Mouse (Mus musculus) WW6 (cell line): Measurements from ENCODE around the gene Nedd4.
"Not testable (repeated sequence)": the region's sequence is repeated elsewhere in the genome, so short reads cannot be mapped to it uniquely, and the experiment has no call there.

Experiments used
- DNase-seq: peaks from one replicate; pipeline ENCODE4 v3.0.0-alpha.2; 2013; ENCODE audit warnings: low read depth, low spot score

The Nedd4 gene

DNA sequence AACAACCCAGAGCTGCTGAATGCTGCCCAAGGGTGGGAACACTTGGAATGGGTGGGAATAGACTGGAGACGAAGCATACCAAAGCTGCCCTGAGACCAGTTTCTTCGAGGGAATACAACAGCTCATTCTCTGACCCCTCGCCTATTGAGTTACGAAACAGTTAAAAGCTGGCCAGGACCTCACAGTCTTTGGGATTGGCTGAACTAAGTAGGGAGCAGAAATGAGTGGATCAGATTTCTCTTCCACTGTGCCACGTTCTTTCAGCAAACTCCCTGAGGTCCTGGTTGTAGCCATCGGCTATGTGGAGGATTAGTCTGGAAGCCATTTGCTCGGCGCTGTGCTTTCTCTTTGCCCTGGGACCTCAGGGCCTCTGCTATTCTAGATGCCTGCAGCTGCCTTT, 9.2 kb upstream of the Nedd4 start:
- no peak for DNase-seq

DNA sequence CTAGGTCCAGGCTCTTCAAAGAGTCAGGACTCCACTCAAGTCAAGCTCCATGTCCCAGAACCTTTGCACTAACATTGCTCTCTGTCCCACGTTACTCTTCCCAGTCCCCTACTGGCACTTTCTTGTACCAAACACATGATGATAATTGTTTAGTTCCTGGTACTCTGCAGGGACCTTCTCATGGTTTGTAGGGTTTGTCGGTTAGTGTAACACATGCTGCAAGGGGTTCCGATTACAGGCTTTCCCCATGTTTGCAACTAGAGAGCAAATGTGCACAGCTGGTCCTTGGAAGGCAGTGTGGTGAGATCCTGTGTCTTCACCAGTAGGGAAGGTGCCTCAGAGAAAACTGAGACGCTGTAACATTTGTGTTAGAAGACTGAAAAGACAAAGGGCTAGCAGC, 8.6 kb upstream of the Nedd4 start:
- DNase-seq = no peak

DNA sequence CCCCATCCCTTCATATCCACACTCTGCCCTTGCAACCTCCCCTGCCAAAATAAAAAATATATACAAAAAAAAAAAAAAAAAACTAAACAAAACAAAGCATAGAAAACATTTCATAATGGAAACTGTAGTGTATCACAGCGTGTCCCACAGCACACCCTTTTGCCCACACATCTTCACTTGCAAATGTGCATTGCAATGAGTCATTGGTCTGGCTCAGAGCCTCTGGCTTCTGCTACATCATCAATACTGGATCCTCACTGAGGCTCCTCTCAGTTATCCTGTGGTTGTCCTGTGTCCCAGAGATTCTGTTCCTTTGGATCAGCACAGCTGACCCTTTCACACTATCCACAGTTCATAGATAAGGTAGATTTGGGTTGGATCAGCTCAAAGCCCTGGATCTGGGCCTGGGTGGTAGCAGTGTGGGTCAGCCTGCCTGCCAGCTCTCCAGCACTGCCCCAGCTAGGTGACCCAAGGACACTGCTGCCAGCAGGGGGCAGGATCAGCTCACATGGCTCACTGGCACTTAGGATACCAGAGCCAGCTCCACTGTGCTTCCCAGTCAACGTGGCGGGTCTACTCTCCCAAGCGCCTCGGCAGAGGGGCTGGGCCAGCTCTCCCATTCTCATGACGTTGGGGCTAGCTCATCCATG, 7.4 kb upstream of the Nedd4 start:
- no peak for DNase-seq

DNA sequence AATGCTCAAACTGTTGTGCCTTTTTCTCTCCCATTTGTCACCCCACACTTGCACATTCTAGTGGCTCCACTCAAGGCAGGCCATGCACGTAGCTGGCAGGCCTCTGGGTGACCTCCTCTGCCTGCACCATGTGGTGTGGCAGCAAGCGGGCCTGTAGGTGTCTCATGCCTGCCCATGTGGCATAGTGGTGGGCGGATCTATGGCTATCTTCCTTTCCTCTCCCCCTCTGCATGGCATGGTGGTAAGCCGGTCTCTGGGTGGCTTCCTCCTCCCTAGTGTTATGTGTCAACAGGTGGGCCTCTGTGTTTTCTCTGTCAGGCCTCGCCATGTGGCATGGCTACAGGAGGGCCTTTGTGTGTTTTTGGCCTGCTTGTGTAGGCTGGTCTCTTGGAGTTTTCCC, 6.5 kb upstream of the Nedd4 start:
- no peak for DNase-seq

DNA sequence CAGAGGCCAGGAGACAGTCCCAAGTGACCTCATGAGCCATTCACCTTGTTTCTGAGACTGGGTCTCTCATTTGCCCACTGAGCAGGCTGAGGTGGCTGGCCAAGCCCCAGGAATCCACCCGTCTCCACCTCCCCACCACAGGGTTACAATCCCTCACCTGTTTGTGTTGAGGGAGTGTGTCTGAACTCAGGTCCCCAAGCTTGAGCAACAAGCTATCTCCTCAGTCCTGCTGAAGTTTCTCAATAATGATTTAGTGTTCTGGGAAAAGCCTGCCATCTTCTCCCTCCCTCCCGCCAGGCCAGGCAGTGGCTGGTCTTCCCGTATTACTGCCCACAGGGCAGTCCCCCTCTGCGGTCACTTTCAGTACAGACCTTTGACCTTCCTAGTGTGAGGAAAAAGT, 5.7 kb upstream of the Nedd4 start:
- DNase-seq = no peak

DNA sequence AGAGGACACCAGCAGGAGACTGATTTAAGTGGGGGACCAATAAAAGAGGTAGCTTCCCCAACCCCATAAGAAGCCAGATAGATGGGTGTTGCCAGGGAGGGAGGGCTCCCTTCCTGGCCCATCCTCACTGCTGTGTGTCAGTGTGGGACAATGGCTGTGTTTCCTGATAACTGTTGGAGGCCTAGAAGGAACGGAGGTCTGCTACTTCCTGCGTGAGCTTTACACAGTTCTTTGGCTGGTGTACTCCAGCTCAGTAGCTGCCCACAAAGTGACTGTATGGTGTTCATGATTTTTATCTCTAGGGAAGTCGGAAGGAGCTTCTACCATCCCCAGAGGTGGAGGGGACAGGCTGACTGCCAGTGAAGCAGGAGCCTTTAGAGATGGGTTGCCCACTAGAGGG, 5.2 kb upstream of the Nedd4 start:
- no peak for DNase-seq

DNA sequence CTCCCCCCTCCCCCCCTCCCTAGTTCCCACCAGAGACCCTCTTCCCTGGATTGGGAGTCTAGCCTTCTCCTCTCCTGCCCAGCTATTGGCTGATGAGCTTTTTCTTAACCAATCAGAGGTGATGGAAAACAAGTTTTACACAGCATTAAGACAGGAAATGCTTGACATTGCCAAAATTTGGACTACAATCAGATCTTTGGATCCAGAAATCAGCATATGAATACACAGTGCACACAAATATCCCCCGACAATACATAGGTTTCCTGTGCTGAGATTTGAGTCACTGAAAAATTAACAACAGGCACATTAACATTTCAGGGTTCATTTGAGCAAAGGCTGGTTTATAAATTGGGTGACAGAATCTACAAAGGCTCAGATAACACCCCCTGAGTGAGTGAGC, 4.5 kb upstream of the Nedd4 start:
- DNase-seq = no peak

DNA sequence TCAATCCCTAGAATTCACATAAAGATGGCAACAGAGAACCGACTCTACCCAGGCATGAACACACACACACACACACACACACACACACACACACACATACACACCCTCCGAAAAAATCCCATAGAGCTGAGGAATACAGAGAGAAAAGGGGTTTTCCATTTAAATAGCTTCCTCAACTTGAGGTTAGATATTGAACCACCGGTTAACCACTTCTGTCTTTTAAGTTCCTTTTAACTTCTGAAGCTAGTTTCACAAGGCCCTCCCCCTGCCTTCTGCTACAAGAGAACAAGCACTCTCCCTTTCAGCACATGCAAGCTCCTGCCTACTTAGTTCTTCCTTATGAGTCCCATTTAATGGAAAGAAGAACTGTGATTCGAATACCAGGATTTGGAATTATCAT, 2.0 kb upstream of the Nedd4 start:
- no peak for DNase-seq

DNA sequence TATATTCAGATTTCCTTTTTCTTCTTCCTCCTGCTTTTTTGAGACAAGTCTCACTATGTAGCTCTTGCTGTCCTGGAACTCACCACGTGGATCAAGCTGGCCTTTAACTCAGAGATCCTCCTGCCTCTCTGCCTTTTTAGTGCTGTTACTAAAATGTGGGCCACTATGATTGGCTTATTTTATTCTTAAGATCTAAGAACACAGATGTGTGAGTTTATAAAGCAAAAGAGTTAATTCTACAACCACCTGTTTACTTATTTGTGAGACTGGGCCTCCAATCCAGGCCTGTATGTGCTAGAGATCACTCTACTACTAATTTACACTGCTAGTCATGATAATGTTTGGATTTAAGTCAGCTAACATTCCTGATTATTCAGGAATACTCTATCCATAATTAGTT, 1.2 kb upstream of the Nedd4 start:
- no peak for DNase-seq

DNA sequence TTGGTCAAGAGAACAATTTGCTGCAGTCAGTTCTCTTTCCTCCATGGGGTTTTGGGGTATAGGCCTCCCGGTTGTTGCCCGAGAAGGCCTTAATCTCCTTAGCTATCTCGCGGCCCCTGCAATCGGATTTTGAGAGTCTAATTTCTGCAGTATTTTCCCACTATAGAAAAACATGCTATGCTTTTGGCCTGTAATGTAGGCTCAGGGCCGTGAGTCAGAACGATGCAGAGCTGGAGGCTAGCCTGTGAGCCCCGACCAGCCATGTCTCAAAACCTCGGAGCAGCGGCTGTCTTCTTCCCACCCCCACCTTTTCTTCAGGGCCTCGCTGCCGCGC, 618 bp upstream of the Nedd4 start:
- no peak for DNase-seq

DNA sequence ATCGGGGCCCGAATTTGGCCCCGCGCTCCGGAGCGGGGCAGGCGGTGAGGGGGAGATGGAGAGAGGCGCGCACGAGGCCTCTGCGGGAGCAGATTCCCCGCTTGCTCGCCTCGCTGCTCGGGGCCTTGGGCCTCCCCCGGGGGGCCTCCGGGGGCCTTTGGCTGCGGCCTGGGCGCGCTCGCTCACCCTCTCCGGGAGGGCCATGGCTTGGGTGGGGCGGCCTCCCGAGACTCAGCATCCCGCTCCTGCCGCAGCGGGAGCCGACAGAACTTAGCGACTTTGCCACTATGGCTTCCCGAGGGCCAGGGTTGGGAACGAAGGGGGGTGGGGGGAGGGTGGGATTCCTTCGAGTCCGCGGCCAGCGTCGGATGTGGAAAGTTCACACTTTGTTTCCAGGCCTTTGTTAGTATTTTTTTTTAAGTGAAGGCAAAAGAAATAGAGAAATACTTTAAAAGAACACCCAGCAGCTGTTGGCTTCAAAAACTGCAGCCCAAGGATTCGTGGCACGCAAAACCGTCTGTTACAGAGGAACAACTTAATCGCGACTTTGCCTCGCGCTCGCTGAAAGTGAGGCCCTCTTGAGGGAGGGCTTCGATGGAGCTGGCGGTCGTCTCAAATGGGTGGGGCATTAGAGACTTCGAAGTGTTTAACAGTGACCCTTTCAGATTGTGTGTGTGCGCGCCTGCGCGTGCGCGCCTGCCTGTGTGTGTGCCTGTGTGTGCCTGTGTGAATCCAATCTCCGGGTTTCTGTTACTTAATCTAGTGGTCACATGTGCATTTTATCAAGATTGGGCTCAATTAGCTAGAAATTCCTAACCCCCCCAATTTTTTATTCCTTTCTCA, 766 bp downstream of the Nedd4 start:
- DNase-seq = no peak

DNA sequence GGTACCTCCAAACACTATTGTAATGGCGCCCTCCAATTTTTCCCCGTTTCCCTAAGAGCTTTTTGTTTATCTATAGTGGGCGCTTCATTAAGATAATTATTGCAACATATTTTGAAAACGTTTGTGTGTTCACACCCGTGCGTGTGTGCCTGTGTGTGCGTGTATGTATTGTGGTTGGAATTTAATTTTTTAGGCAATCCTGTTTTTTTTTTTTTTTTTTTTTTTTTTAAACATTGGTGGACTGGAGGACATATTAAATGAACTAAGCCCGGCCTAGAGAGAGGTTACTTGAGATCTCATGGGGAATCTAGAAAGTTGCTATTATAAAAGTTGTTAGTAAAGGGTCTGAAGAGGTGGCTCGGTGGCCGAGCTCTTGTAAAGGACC, 1.4 kb downstream of the Nedd4 start:
- no peak for DNase-seq

DNA sequence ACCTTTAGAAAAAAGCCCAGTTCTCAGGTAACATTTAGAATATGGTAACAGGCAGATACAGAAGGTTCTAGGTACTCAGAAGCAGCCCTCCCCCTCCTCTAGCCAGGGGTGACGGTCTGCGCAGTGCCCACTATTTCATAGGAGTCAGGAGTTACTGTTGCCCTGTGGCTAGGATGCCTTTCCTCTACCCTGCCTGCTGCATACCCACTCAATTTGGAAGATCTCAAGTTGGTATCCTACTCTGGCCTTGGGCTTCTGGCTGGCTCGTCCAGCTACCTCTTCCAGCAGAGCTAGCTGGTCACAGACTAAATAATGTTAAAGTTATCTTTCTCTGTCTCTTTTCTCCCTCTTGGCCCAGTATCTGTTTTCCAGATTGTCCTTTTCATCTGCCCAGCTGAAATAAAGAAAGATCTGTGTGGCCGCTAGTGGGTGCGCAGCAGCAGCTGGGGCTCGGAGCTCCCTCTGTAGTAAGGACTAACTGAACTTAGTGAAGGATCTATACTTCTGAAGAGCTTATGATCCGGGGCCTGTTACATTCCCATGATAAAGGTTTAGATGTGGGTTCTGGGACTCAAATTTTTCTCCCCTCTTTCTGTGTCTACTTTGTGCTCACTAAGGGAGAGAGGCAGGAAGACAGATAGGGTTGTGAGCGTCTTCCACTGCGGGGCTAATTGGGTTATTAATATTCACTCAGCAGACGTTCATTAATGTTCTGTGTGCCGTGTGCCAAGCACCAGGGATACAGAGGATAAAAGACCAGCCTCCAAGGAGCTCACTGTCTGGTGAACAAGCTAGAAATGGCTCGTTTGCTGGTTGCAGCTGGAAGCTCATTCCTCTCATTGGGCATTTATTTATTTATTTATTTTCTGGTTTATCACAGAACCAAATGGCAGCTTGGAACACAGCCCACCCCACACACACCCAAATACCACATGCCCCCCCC, 2.5 kb downstream of the Nedd4 start:
- DNase-seq = no peak

DNA sequence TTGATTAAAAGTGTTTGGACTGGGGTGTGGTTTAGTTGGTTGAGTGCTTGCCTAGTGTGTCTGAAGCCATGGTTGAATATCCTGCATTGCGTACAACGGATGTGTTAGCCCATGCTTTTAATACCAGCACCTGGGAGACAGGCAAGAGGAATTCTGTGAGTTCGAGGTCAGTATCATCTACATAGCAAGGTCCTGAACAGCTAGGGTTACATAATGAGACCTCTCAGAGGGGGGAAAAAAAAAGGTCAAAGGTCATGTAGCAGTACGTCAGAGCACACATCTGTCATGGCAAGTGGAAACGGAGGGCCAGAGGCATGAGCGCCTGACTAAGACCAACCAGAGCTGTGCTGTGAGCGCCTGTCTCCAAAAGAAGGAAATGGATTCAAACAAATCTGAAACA, 3.4 kb downstream of the Nedd4 start:
- DNase-seq = no peak

DNA sequence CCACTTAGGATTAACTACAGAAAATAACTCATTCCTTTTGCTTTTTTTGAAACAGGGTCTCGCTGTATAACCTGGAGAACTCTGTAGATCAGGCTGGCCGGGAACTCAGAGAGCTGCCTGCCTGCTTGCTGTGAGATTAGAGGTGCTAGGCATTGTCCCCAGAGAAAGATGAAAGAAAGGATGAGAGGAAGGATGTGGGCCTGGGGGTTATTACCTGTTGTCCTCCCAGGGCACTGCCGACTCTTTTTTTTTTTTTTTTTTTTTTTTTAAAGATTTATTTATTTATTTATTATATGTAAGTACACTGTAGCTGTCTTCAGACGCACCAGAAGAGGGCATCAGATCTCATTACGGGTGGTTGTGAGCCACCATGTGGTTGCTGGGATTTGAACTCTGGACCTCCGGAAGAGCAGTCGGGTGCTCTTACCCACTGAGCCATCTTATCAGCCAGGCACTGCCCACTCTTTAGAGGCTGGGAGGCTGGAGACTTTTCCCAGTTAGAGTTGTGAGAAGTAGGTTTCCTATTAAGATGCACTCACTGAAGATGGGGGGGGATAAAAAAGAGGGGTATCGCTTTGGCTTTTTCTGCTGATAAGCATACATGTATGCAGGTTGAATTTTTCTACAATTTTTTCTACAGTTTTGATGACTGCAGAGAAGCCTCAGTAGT, 4.3 kb downstream of the Nedd4 start:
- not testable (repeated sequence) for DNase-seq

DNA sequence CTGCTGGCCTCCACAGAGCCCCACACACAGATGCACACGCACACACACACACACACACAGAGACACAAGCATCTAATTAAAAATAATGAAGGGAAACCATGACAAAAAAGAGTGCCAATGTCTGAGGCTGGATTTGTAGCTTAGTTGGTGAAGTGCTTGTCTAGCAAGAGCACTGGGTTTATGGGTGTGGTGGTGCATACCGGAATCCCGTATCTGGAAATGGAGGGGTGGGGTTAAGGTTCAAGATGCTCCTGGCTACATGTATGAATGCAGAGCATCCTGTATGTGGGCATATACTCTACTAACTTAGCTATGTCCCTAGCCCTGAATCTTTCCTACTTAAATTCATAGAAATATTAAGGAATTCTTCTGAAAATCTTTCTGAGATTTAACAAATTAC, 5.0 kb downstream of the Nedd4 start:
- DNase-seq = no peak

DNA sequence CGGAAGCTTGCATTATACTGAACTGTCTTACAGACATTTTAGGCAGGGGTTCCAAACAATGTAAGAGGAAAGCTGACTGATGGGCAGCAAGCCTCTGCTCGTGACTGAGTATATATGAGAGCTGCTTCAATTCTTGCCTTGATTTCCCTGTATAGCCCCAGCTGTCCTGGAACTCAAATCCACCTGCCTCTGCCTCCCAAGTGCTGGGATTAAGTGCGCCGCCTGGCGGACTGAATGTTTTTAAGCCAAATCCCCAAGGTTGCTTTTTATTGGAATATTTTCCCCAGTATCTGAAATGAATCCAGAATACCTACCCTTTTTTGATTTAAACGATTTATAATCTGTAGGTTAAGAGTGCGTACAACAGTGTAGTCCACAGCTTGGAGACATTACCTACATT, 7.2 kb downstream of the Nedd4 start:
- no peak for DNase-seq

DNA sequence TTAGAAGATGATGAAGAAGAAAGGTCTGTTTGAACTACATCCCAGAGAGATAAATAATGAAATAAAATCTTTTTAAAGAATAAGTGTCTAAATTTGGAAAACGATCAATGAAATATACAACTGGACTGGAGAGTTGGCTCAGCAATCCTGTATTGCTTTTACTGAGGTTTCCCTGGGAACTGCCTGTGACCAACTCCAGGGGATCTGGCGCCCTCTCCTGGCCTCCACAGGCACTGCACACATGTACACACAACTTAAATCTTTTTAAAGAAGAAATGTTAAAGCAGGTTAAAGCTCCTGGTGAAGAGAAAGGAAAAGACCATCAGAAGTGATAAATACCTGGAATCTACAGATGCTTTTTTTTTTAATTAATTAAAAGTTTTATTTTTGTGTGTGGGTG, 10.2 kb downstream of the Nedd4 start:
- DNase-seq = peak; percentile 39

DNA sequence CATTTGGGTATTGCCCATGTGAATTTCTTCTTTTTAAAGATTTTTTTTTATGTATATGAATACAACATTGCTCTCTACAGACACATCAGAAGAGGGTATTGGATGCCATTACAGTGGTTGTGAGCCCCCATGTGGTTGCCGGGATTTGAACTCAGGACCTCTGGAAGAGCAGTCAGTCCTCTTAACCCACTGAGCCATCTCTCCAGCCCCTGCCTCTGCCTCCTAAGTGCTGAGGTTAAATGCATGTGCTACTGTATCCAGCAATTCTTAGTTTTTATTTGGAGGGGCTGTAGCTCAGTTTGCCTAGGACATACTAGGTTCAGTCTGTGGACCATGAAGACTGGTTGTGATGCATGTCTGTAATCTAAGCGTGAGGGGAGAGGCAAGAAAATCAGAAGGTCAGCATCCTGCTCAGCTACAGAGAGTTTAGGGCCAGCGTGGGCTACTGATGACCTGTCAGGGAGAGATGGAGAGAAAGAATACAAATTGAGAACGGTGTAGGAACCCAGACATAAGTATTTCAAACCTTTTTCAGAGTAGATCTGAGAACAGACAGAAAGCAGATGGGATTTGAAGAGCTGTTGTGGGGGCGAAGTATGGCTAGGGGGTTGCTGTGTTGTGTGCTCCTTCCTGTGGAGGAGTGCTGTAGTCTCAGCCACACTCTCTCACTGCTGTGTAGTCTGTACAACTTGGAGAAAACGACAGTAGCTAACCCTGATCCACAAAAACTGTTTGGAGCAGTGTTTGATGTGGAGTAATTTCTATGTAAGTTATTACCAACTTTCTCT, 13.0 kb downstream of the Nedd4 start:
- DNase-seq = no peak

DNA sequence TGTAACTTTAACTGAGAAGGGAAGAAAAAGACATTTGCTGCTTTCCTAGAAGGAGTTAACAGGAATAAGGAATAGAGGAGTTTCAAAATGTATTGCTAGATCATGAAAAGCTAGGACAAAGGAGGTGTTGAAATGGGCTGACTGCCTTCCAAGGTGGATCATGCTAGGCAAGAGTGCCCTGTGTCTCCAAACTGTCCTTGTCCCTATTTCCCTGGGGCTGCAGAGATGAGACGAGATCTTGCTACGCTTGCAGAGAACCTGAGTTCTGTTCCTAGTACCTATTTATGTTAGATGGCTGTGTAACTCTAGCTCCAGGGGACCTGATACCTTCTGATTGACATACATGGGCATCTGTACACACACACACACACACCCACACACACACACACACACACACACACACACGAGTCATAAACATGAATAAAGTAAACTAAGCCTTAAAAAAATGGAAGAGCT, 13.6 kb downstream of the Nedd4 start:
- no peak for DNase-seq

DNA sequence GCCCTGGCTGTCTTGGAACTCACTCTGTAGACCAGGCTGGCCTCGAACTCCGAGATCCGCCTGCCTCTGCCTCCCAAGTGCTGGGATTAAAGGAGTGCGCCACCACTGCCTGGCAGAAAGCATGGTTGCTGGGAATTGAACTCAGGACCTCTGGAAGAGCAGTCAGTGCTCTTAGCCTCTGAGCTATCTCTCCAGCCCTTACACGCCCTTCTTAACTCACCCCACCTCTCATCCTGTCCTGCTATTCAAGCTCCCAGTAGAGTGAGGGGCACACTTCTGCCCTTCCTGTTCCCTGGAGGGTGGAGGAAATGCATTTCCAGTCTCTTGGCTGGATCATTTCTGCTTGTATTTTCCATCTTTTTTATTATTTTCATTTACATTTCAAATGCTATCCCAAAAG, 15.5 kb downstream of the Nedd4 start:
- no peak for DNase-seq
